Mouse (Mus musculus) megakaryocyte progenitor cell, adult 5-6 weeks (primary cell): ENCODE results near the gene Slc37a4. TPM values are rescaled to one million over a fixed set of nuclear protein-coding genes. Genes with fewer than 3 reads are reported as not detected.
"Not testable (repeated sequence)": the region's sequence is repeated elsewhere in the genome, so short reads cannot be mapped to it uniquely, and the experiment has no call there.

Experiments
- ATAC-seq: replicated peaks from 2 replicates; pipeline ENCODE4 v1.8.0; 2016; ENCODE audit warnings: mild to moderate bottlenecking, moderate TSS enrichment, inconsistent platforms; ENCODE audit not compliant: poor library complexity
- total RNA-seq, 2 experiments: library from RNA; stranded (forward) in 1 of 2; stranded (reverse) in 1 of 2; fragments of 157-497, 149-512 nt in 1 of 2; fragments of 200-1000 nt in 1 of 2; gene quantifications; 2 replicates each; pipeline versions ENCODE4 v1.2.3 to v1.2.4; 2015 to 2017

The Slc37a4 gene
- total RNA-seq, 2 experiments from 2014 or later, result 24.9 to 28.8 TPM

- ATAC-seq, result no peak
Measured at GRCm38 (mm10) chr9:44398087-44398486, 1.4 kb downstream of the Slc37a4 start.

- ATAC-seq, result no peak
Measured at GRCm38 (mm10) chr9:44398551-44398950, 1.9 kb downstream of the Slc37a4 start.

- ATAC-seq, result no peak
Measured at GRCm38 (mm10) chr9:44399114-44399794, 2.6 kb downstream of the Slc37a4 start.

GRCm38 (mm10) chr9:44399795-44400114, 3.1 kb downstream of the Slc37a4 start:
- ATAC-seq, result no peak

GRCm38 (mm10) chr9:44401081-44401480, 4.4 kb downstream of the Slc37a4 start:
- no peak for ATAC-seq

- no peak for ATAC-seq
Measured at GRCm38 (mm10) chr9:44405011-44405410, 8.4 kb downstream of the Slc37a4 start.

GRCm38 (mm10) chr9:44406906-44407751, 10.5 kb downstream of the Slc37a4 start, which contains the start of the genes Rps25 and Trappc4:
TSS of gene Rps25 (plus strand) at chr9:44407139.
TSS of gene Trappc4 (minus strand) at chr9:44407600.
- peak; percentile 85 for ATAC-seq

GRCm38 (mm10) chr9:44407752-44408097, 11.1 kb downstream of the Slc37a4 start:
- ATAC-seq, result no peak

GRCm38 (mm10) chr9:44408693-44409092, 12.0 kb downstream of the Slc37a4 start:
- ATAC-seq, result not testable (repeated sequence)

- no peak for ATAC-seq
Measured at GRCm38 (mm10) chr9:44410647-44411336, 14.1 kb downstream of the Slc37a4 start.

GRCm38 (mm10) chr9:44411601-44412130, 15.0 kb downstream of the Slc37a4 start:
- no peak for ATAC-seq

- 0 out of 2 replicates have a peak, but pooled peaks have one; percentile 8 for ATAC-seq
Measured at GRCm38 (mm10) chr9:44412306-44412705, 15.7 kb downstream of the Slc37a4 start.

GRCm38 (mm10) chr9:44412781-44413180, 16.1 kb downstream of the Slc37a4 start:
- no peak for ATAC-seq

GRCm38 (mm10) chr9:44417156-44417891, 20.7 kb downstream of the Slc37a4 start:
- ATAC-seq, result no peak

GRCm38 (mm10) chr9:44417892-44418363, 21.3 kb downstream of the Slc37a4 start:
- peak; percentile 92 for ATAC-seq

- no peak for ATAC-seq
Measured at GRCm38 (mm10) chr9:44418519-44419385, 22.1 kb downstream of the Slc37a4 start, which contains the start of gene Ccdc84. TSS of gene Ccdc84 (minus strand) at chr9:44418569.

- not testable (repeated sequence) for ATAC-seq
Measured at GRCm38 (mm10) chr9:44419730-44420129, 23.1 kb downstream of the Slc37a4 start.

- peak; percentile 24 for ATAC-seq
Measured at GRCm38 (mm10) chr9:44420280-44420898, 23.7 kb downstream of the Slc37a4 start.

- no peak for ATAC-seq
Measured at GRCm38 (mm10) chr9:44423576-44423975, 26.9 kb downstream of the Slc37a4 start.
